12 mouse cellular contexts compared by ENCODE assay signal in genomic region chr13:101994779-101995178, GRCm38 (mm10).
DNase-seq lines count a peak whose midpoint lies in the region; ATAC-seq lines count a peak whose summit lies in the region.
"Had no signal": no experiment of that assay in that cellular context is flagged by ENCODE, and none has a peak within 500 bp of the region (broad histone marks: within the 10 kb centered on the region; RNA-seq: fewer than 3 reads in every experiment).

No protein-coding gene starts in this region.

- no peaks in the 10 kb centered on the region for H3K36me3 ChIP-seq in kidney, embryonic 15.5 days
- no peaks in the 10 kb centered on the region for H3K36me3 ChIP-seq in kidney, embryonic 14.5 days (ENCODE audit: control insufficient read depth, insufficient read depth, low read length)
- H3K36me3 ChIP-seq in embryonic facial prominence, embryonic 10.5 days (replicated peaks), result no peaks in the 10 kb centered on the region
- H3K36me3 ChIP-seq: midbrain, embryonic 15.5 days; neural tube, embryonic 12.5 days had no signal

- DNase-seq in heart, adult 8-10 months (ENCODE audit: low spot score), result peak; percentile 86
- DNase-seq in kidney, postnatal 25 days, result peak; percentile 41 to 61
- DNase-seq in lung, postnatal 4 days, result peak; percentile 46 to 72
- no peak for DNase-seq in embryonic facial prominence, embryonic 10.5 days (ENCODE audit: low spot score)
- DNase-seq in cerebellum, postnatal 10 days, result no peak
- DNase-seq: cerebellum, adult 8-10 months; retina, postnatal 1 day; thymus, adult 18-20 months had no signal

- H3K4me3 ChIP-seq in kidney, embryonic 15.5 days (replicated peaks), result no peak overlapping the region
- H3K4me3 ChIP-seq in kidney, embryonic 14.5 days (ENCODE audit: low read length), result no peak overlapping the region
- no peak overlapping the region for H3K4me3 ChIP-seq in embryonic facial prominence, embryonic 10.5 days
- H3K4me3 ChIP-seq: midbrain, embryonic 15.5 days; neural tube, embryonic 12.5 days had no signal

- H3K4me1 ChIP-seq in kidney, embryonic 15.5 days, result 0 out of 2 replicates have a peak, but pooled peaks cover 7% of the 10 kb centered on the region
- H3K4me1 ChIP-seq in kidney, embryonic 14.5 days (ENCODE audit: control insufficient read depth, insufficient read depth, low read length), result no peaks in the 10 kb centered on the region
- H3K4me1 ChIP-seq in embryonic facial prominence, embryonic 10.5 days, result no peaks in the 10 kb centered on the region
- H3K4me1 ChIP-seq: midbrain, embryonic 15.5 days; neural tube, embryonic 12.5 days had no signal

- WGBS in kidney, embryonic 15.5 days, result 29% methylated on average over 3 of the region's 3 CpGs
- WGBS in kidney, embryonic 14.5 days, result 29% methylated on average over 3 of the region's 3 CpGs
- WGBS in embryonic facial prominence, embryonic 10.5 days, result 62% methylated on average over 3 of the region's 3 CpGs

- H3K9me3 ChIP-seq in kidney, embryonic 15.5 days (replicated peaks), result no peaks in the 10 kb centered on the region
- no peaks in the 10 kb centered on the region for H3K9me3 ChIP-seq in kidney, embryonic 14.5 days (ENCODE audit: control insufficient read depth, low read length)
- H3K9me3 ChIP-seq in embryonic facial prominence, embryonic 10.5 days, result no peaks in the 10 kb centered on the region
- H3K9me3 ChIP-seq: midbrain, embryonic 15.5 days; neural tube, embryonic 12.5 days had no signal

- 0 out of 2 replicates have a peak, but pooled peaks have one; percentile 56 for ATAC-seq in kidney, embryonic 15.5 days (replicated peaks; ENCODE audit: low FRiP score)
- no peak for ATAC-seq in kidney, embryonic 14.5 days (ENCODE audit: low FRiP score, low TSS enrichment)
- ATAC-seq: midbrain, embryonic 15.5 days had no signal

- no peak overlapping the region for H3K27ac ChIP-seq in kidney, embryonic 15.5 days
- no peak overlapping the region for H3K27ac ChIP-seq in kidney, embryonic 14.5 days (ENCODE audit: low read depth, low read length)
- no peak overlapping the region for H3K27ac ChIP-seq in embryonic facial prominence, embryonic 10.5 days (replicated peaks)
- H3K27ac ChIP-seq: midbrain, embryonic 15.5 days; neural tube, embryonic 12.5 days had no signal

- H3K9ac ChIP-seq in kidney, embryonic 15.5 days, result no peak overlapping the region
- no peak overlapping the region for H3K9ac ChIP-seq in kidney, embryonic 14.5 days (ENCODE audit: low read depth, low read length)
- H3K9ac ChIP-seq: midbrain, embryonic 15.5 days; neural tube, embryonic 12.5 days had no signal

- H3K27me3 ChIP-seq in kidney, embryonic 15.5 days, result no peaks in the 10 kb centered on the region
- H3K27me3 ChIP-seq in kidney, embryonic 14.5 days (ENCODE audit: control insufficient read depth, insufficient read depth, low read length), result no peaks in the 10 kb centered on the region
- H3K27me3 ChIP-seq in embryonic facial prominence, embryonic 10.5 days (replicated peaks; ENCODE audit: low read depth, poor library complexity, severe bottlenecking), result no peaks in the 10 kb centered on the region
- H3K27me3 ChIP-seq: midbrain, embryonic 15.5 days; neural tube, embryonic 12.5 days had no signal

- 0 out of 2 replicates have a peak overlapping the region, but pooled peaks have one; percentile 5 for H3K4me2 ChIP-seq in kidney, embryonic 15.5 days
- no peak overlapping the region for H3K4me2 ChIP-seq in kidney, embryonic 14.5 days (replicated peaks; ENCODE audit: low read depth, low read length)
- H3K4me2 ChIP-seq: midbrain, embryonic 15.5 days; neural tube, embryonic 12.5 days had no signal

Comparison
In these comparisons a context has a peak if more than half of its experiments do, and no peak if none do; other contexts are left out.
1. DNase-seq: peak in heart, adult 8-10 months (single experiment), kidney, postnatal 25 days (2 of 2) and lung, postnatal 4 days (2 of 2); none in embryonic facial prominence, embryonic 10.5 days (single experiment) and cerebellum, postnatal 10 days (0 of 2).